ENCODE assay signal across 8 mouse cellular contexts in genomic region chr5:31179301-31179765, GRCm38 (mm10). TPM values are rescaled to one million over a fixed set of nuclear protein-coding genes. Genes with fewer than 3 reads are reported as not detected.
DNase-seq lines count a peak whose midpoint lies in the region; ATAC-seq and TF ChIP-seq lines count a peak whose summit lies in the region.

No protein-coding gene starts in this region.

- peaks cover 9% of the 10 kb centered on the region for H3K36me3 ChIP-seq in embryonic facial prominence, embryonic 12.5 days
- peaks cover under 1% of the 10 kb centered on the region; the same call in 1 of the 2 replicates for H3K36me3 ChIP-seq in hindbrain, postnatal 0 days (ENCODE audit: insufficient read depth, low read length)
- peaks cover 7% of the 10 kb centered on the region for H3K36me3 ChIP-seq in liver, postnatal 0 days (replicated peaks; ENCODE audit: insufficient read depth, low read length)

- no peak for TF ChIP-seq EP300 in liver, postnatal 0 days (IDR thresholded peaks at IDR 0.05; ENCODE audit: low read depth)

- H3K4me3 ChIP-seq in gastrocnemius, adult 2 months: peak overlapping the region; percentile 91
- H3K4me3 ChIP-seq in embryonic facial prominence, embryonic 12.5 days: peak overlapping the region; percentile 84
- peak overlapping the region; percentile 86 for H3K4me3 ChIP-seq in hindbrain, postnatal 0 days (ENCODE audit: low read length)
- H3K4me3 ChIP-seq in liver, postnatal 0 days (ENCODE audit: low read depth, low read length): peak overlapping the region; percentile 83

- intact Hi-C loops in gastrocnemius, adult 2 months (cut with DNase I): loop anchor here (2.0 kb wide), 1 partner anchor 25 kb away; the partner anchor contains the start of gene Mpv17
- intact Hi-C loops in gastrocnemius, postnatal 14 days (cut with DNase I; ENCODE audit: low total_unique reads): no loop called here

- no peaks in the 10 kb centered on the region for H3K9me3 ChIP-seq in embryonic facial prominence, embryonic 12.5 days
- no peaks in the 10 kb centered on the region for H3K9me3 ChIP-seq in hindbrain, postnatal 0 days (ENCODE audit: low read length)
- H3K9me3 ChIP-seq in liver, postnatal 0 days (ENCODE audit: low read length): no peaks in the 10 kb centered on the region

- DNase-seq in gastrocnemius, adult 2 months: no peak
- DNase-seq in gastrocnemius, postnatal 14 days: no peak
- peak; percentile 32 for DNase-seq in hindbrain, postnatal 0 days (ENCODE audit: low spot score)
- DNase-seq in liver, postnatal 0 days: peak; percentile 61
- DNase-seq in gastrocnemius, adult 8-10 months (ENCODE audit: low spot score in 2 of 2): no peak
- DNase-seq in frontal cortex, adult 2 months (ENCODE audit: extremely low spot score in 1 of 2, low spot score in 1 of 2): no peak

- TF ChIP-seq CTCF in gastrocnemius, adult 2 months (IDR thresholded peaks at IDR 0.05): no peak
- TF ChIP-seq CTCF in hindbrain, postnatal 0 days (IDR thresholded peaks at IDR 0.05; ENCODE audit: low read depth): no peak
- TF ChIP-seq CTCF in liver, postnatal 0 days (IDR thresholded peaks at IDR 0.05; ENCODE audit: low read depth): no peak

- no peaks in the 10 kb centered on the region for H3K27me3 ChIP-seq in embryonic facial prominence, embryonic 12.5 days
- no peaks in the 10 kb centered on the region for H3K27me3 ChIP-seq in hindbrain, postnatal 0 days (ENCODE audit: insufficient read depth, low read length)
- no peaks in the 10 kb centered on the region for H3K27me3 ChIP-seq in liver, postnatal 0 days (ENCODE audit: insufficient read depth, low read length)

- WGBS in embryonic facial prominence, embryonic 12.5 days: under 1% methylated on average over 25 of the region's 25 CpGs
- WGBS in hindbrain, postnatal 0 days: under 1% methylated on average over 25 of the region's 25 CpGs
- 1% methylated on average over 25 of the region's 25 CpGs for WGBS in liver, postnatal 0 days (ENCODE audit: insufficient replicate concordance)

- ATAC-seq in CD4-positive, CD25-positive, alpha-beta regulatory T cell, adult 4 months: peak; percentile 27
- ATAC-seq in embryonic facial prominence, embryonic 12.5 days (ENCODE audit: insufficient number of reproducible peaks, insufficient read depth, low FRiP score, low TSS enrichment): peak; percentile 61
- ATAC-seq in hindbrain, postnatal 0 days: peak; percentile 73
- ATAC-seq in liver, postnatal 0 days: peak; percentile 59

- H3K27ac ChIP-seq in gastrocnemius, adult 2 months: peak overlapping the region; percentile 97
- peak overlapping the region; percentile 97 for H3K27ac ChIP-seq in embryonic facial prominence, embryonic 12.5 days
- H3K27ac ChIP-seq in hindbrain, postnatal 0 days: peak overlapping the region; percentile 96
- peak overlapping the region; percentile 97 for H3K27ac ChIP-seq in liver, postnatal 0 days (ENCODE audit: low read depth)

- H3K4me2 ChIP-seq in embryonic facial prominence, embryonic 12.5 days (replicated peaks): peak overlapping the region; percentile 96
- peak overlapping the region; percentile 89 for H3K4me2 ChIP-seq in hindbrain, postnatal 0 days (ENCODE audit: low read depth, low read length)
- peak overlapping the region; percentile 80 for H3K4me2 ChIP-seq in liver, postnatal 0 days (ENCODE audit: low read depth, low read length)

- peaks cover 10% of the 10 kb centered on the region; the same call in 1 of the 2 replicates for H3K4me1 ChIP-seq in embryonic facial prominence, embryonic 12.5 days
- H3K4me1 ChIP-seq in hindbrain, postnatal 0 days (ENCODE audit: insufficient read depth, low read length): no peaks in the 10 kb centered on the region; the same call in 1 of the 2 replicates
- peaks cover 14% of the 10 kb centered on the region for H3K4me1 ChIP-seq in liver, postnatal 0 days (ENCODE audit: insufficient read depth)

- H3K9ac ChIP-seq in embryonic facial prominence, embryonic 12.5 days: peak overlapping the region; percentile 69
- H3K9ac ChIP-seq in hindbrain, postnatal 0 days (replicated peaks; ENCODE audit: low read length): peak overlapping the region; percentile 81
- H3K9ac ChIP-seq in liver, postnatal 0 days (replicated peaks): peak overlapping the region; percentile 80

RNA-seq across cellular contexts. Expression of gene Gm29609, which starts 0.4 kb away (rescaled TPM):
- under 1 TPM; 0.53 to 0.74 TPM for total RNA-seq in gastrocnemius, adult 2 months (2021)
- total RNA-seq in gastrocnemius, postnatal 14 days (2021): under 1 TPM; 0.25 to 0.60 TPM
- polyA plus RNA-seq in CD4-positive, CD25-positive, alpha-beta regulatory T cell, adult 4 months (2017; shearing (Covaris generic)): 1 to 10 TPM; 1.2 to 1.5 TPM
- 1.3 and 2.3 TPM in 2 replicates for polyA plus RNA-seq in embryonic facial prominence, embryonic 12.5 days (2016; fragmentation: Nextera tagmentation; extraction: Ambion mirVana)
- total RNA-seq in hindbrain, postnatal 0 days (2014; rRNA removed): 1.8 and 9.8 TPM in 2 replicates
- 1.9 and 2.9 TPM in 2 replicates for polyA plus RNA-seq in hindbrain, postnatal 0 days (2015; fragmentation: Nextera tagmentation; extraction: Ambion mirVana)
- 0.21 and 0.59 TPM in 2 replicates for polyA plus RNA-seq in liver, postnatal 0 days (2015; fragmentation: Nextera tagmentation; extraction: Ambion mirVana)
- under 1 TPM; 0.15 to 0.56 (median 0.29) TPM for total RNA-seq in gastrocnemius, adult 8-10 months (2022)
- polyA plus RNA-seq in frontal cortex, adult 2 months (2012; rRNA removed): 3.0 and 4.0 TPM in 2 replicates

RNA-seq across cellular contexts. Expression of gene Gtf3c2, which starts 0.6 kb away (rescaled TPM):
- total RNA-seq in gastrocnemius, adult 2 months (2021): 10 to 100 TPM; 22.9 to 26.5 TPM
- total RNA-seq in gastrocnemius, postnatal 14 days (2021): 10 to 100 TPM; 23.2 to 28.6 TPM
- polyA plus RNA-seq in CD4-positive, CD25-positive, alpha-beta regulatory T cell, adult 4 months (2017; shearing (Covaris generic)): 100 to 1,000 TPM in 1 of 2 experiments, 10 to 100 TPM in 1; 70.2 to 126 TPM
- polyA plus RNA-seq in embryonic facial prominence, embryonic 12.5 days (2016; fragmentation: Nextera tagmentation; extraction: Ambion mirVana): 95.9 and 104 TPM in 2 replicates
- 40.8 and 65.6 TPM in 2 replicates for total RNA-seq in hindbrain, postnatal 0 days (2014; rRNA removed)
- 45.1 and 46.1 TPM in 2 replicates for polyA plus RNA-seq in hindbrain, postnatal 0 days (2015; fragmentation: Nextera tagmentation; extraction: Ambion mirVana)
- 15.0 and 16.8 TPM in 2 replicates for polyA plus RNA-seq in liver, postnatal 0 days (2015; fragmentation: Nextera tagmentation; extraction: Ambion mirVana)
- 10 to 100 TPM; 20.5 to 28.0 (median 23.2) TPM for total RNA-seq in gastrocnemius, adult 8-10 months (2022)
- polyA plus RNA-seq in frontal cortex, adult 2 months (2012; rRNA removed): 80.3 and 89.9 TPM in 2 replicates

RNA-seq across cellular contexts. Expression of gene Snx17, which starts 13.7 kb away (rescaled TPM):
- total RNA-seq in gastrocnemius, adult 2 months (2021): 10 to 100 TPM; 31.1 to 33.2 TPM
- total RNA-seq in gastrocnemius, postnatal 14 days (2021): 10 to 100 TPM; 42.4 to 42.7 TPM
- polyA plus RNA-seq in CD4-positive, CD25-positive, alpha-beta regulatory T cell, adult 4 months (2017; shearing (Covaris generic)): 100 to 1,000 TPM; 111 to 171 TPM
- 152 TPM in 2 replicates for polyA plus RNA-seq in embryonic facial prominence, embryonic 12.5 days (2016; fragmentation: Nextera tagmentation; extraction: Ambion mirVana)
- 102 and 116 TPM in 2 replicates for total RNA-seq in hindbrain, postnatal 0 days (2014; rRNA removed)
- 112 and 114 TPM in 2 replicates for polyA plus RNA-seq in hindbrain, postnatal 0 days (2015; fragmentation: Nextera tagmentation; extraction: Ambion mirVana)
- polyA plus RNA-seq in liver, postnatal 0 days (2015; fragmentation: Nextera tagmentation; extraction: Ambion mirVana): 29.4 and 29.9 TPM in 2 replicates
- total RNA-seq in gastrocnemius, adult 8-10 months (2022): 10 to 100 TPM; 31.3 to 35.8 (median 31.7) TPM
- polyA plus RNA-seq in frontal cortex, adult 2 months (2012; rRNA removed): 86.9 and 89.2 TPM in 2 replicates

RNA-seq across cellular contexts. Expression of gene Eif2b4, which starts 13.9 kb away (rescaled TPM):
- total RNA-seq in gastrocnemius, adult 2 months (2021): 10 to 100 TPM; 39.5 to 53.9 TPM
- 10 to 100 TPM; 44.4 to 48.7 TPM for total RNA-seq in gastrocnemius, postnatal 14 days (2021)
- 10 to 100 TPM; 47.9 to 49.1 TPM for polyA plus RNA-seq in CD4-positive, CD25-positive, alpha-beta regulatory T cell, adult 4 months (2017; shearing (Covaris generic))
- polyA plus RNA-seq in embryonic facial prominence, embryonic 12.5 days (2016; fragmentation: Nextera tagmentation; extraction: Ambion mirVana): 70.2 and 74.4 TPM in 2 replicates
- total RNA-seq in hindbrain, postnatal 0 days (2014; rRNA removed): 28.3 and 31.7 TPM in 2 replicates
- polyA plus RNA-seq in hindbrain, postnatal 0 days (2015; fragmentation: Nextera tagmentation; extraction: Ambion mirVana): 78.1 and 83.9 TPM in 2 replicates
- polyA plus RNA-seq in liver, postnatal 0 days (2015; fragmentation: Nextera tagmentation; extraction: Ambion mirVana): 35.5 and 36.8 TPM in 2 replicates
- 10 to 100 TPM; 42.1 to 68.2 (median 50.8) TPM for total RNA-seq in gastrocnemius, adult 8-10 months (2022)
- 50.6 and 63.3 TPM in 2 replicates for polyA plus RNA-seq in frontal cortex, adult 2 months (2012; rRNA removed)

RNA-seq across cellular contexts. Expression of gene Zfp513, which starts 22.8 kb away (rescaled TPM):
- 1 to 10 TPM; 6.2 to 7.1 TPM for total RNA-seq in gastrocnemius, adult 2 months (2021)
- 1 to 10 TPM; 7.1 TPM for total RNA-seq in gastrocnemius, postnatal 14 days (2021)
- polyA plus RNA-seq in CD4-positive, CD25-positive, alpha-beta regulatory T cell, adult 4 months (2017; shearing (Covaris generic)): 1 to 10 TPM; 4.6 to 6.7 TPM
- 18.7 and 20.0 TPM in 2 replicates for polyA plus RNA-seq in embryonic facial prominence, embryonic 12.5 days (2016; fragmentation: Nextera tagmentation; extraction: Ambion mirVana)
- 8.9 and 9.6 TPM in 2 replicates for total RNA-seq in hindbrain, postnatal 0 days (2014; rRNA removed)
- polyA plus RNA-seq in hindbrain, postnatal 0 days (2015; fragmentation: Nextera tagmentation; extraction: Ambion mirVana): 11.4 and 12.6 TPM in 2 replicates
- 2.9 TPM in 2 replicates for polyA plus RNA-seq in liver, postnatal 0 days (2015; fragmentation: Nextera tagmentation; extraction: Ambion mirVana)
- 10 to 100 TPM in 1 of 4 experiments, 1 to 10 TPM in 3; 6.5 to 12.3 (median 8.5) TPM for total RNA-seq in gastrocnemius, adult 8-10 months (2022)
- 44.6 and 47.2 TPM in 2 replicates for polyA plus RNA-seq in frontal cortex, adult 2 months (2012; rRNA removed)

Comparison
In these comparisons a context has a peak if more than half of its experiments do, and no peak if none do; other contexts are left out.
1. DNase-seq: peak in hindbrain, postnatal 0 days (single experiment) and liver, postnatal 0 days (single experiment); none in gastrocnemius, adult 2 months (single experiment), gastrocnemius, postnatal 14 days (single experiment), gastrocnemius, adult 8-10 months (0 of 2) and frontal cortex, adult 2 months (0 of 2).
2. Peak in every context shown above with its lines, with median percentiles within 50 percentile points of each other: H3K27ac ChIP-seq, H3K4me3 ChIP-seq, ATAC-seq, H3K4me2 ChIP-seq and H3K9ac ChIP-seq.